Mouse (Mus musculus) heart, embryonic 11.5 days (tissue): ENCODE measurements around the gene Cd4. TPM values are rescaled to one million over a fixed set of nuclear protein-coding genes. Genes with fewer than 3 reads are reported as not detected.

Experiments
- ATAC-seq: fragments of 200-750 bp; cut with Nextera tagmentation; replicated peaks from 2 replicates; pipeline ENCODE4 v1.8.0; 2017; ENCODE audit warnings: moderate library complexity; ENCODE audit not compliant: insufficient number of reproducible peaks, low FRiP score, low TSS enrichment
- H3K27ac ChIP-seq: fragments of 300-500 bp; sonication (generic); 2 replicates; pipeline ENCODE4 v1.5.1; 2014; ENCODE audit warnings: mild to moderate bottlenecking, low read depth, low read length
- H3K27me3 ChIP-seq: fragments of 300-500 bp; sonication (generic); 2 replicates; pipeline ENCODE4 v1.6.1; 2014; ENCODE audit warnings: mild to moderate bottlenecking, low read length, mixed read lengths; ENCODE audit not compliant: control insufficient read depth, insufficient read depth
- H3K36me3 ChIP-seq: fragments of 300-500 bp; sonication (generic); 2 replicates; pipeline ENCODE4 v1.6.1; 2014; ENCODE audit warnings: mild to moderate bottlenecking, low read length, moderate library complexity, mixed read lengths; ENCODE audit not compliant: control insufficient read depth, insufficient read depth
- H3K4me1 ChIP-seq: fragments of 300-500 bp; sonication (generic); 2 replicates; pipeline ENCODE4 v1.6.1; 2014; ENCODE audit warnings: low read length; ENCODE audit not compliant: control insufficient read depth, insufficient read depth
- H3K4me2 ChIP-seq: fragments of 300-500 bp; sonication (generic); 2 replicates; pipeline ENCODE4 v1.6.1; 2014; ENCODE audit warnings: mild to moderate bottlenecking, moderate library complexity
- H3K4me3 ChIP-seq: fragments of 300-500 bp; sonication (generic); 2 replicates; pipeline ENCODE4 v1.5.1; 2014; ENCODE audit warnings: low read depth, low read length
- H3K9ac ChIP-seq: fragments of 300-500 bp; sonication (generic); 2 replicates; pipeline ENCODE4 v1.6.1; 2014; ENCODE audit warnings: mild to moderate bottlenecking, low read depth, low read length, moderate library complexity
- H3K9me3 ChIP-seq: fragments of 300-500 bp; sonication (generic); replicated peaks from 2 replicates; pipeline ENCODE4 v1.6.1; 2016; ENCODE audit warnings: low read length; ENCODE audit not compliant: control insufficient read depth
- WGBS: fragments of 180-500 bp; shearing (Covaris S2); extraction: QIAGEN DNeasy Blood & Tissue Kit; methylation state at CpG from one replicate; pipeline ENCODE4 v1.1.7; 2014; ENCODE audit not compliant: insufficient replicate concordance; 5-methylcytosine and 5-hydroxymethylcytosine counted together
- polyA plus RNA-seq: library from polyadenylated mRNA; unstranded; fragments of >200 nt; fragmentation: Nextera tagmentation; extraction: Ambion mirVana; gene quantifications from 2 replicates; pipeline ENCODE4 v1.2.1, GENCODE M21; 2014

Gene Cd4
- polyA plus RNA-seq, 1 experiment from 2014 or later = not detected

GRCm38 (mm10) chr6:124917518-124918330 is 29.7 kb upstream of the Cd4 start:
- peak overlapping the region; percentile 98 for H3K9ac ChIP-seq
- H3K4me3 ChIP-seq = peak overlapping the region; percentile 80
- H3K4me1 ChIP-seq = peaks cover 42% of the 10 kb centered on the region
- peak; percentile 66 for ATAC-seq
- H3K4me2 ChIP-seq = peak overlapping the region; percentile 90
- H3K9me3 ChIP-seq = no peaks in the 10 kb centered on the region
- peaks cover 14% of the 10 kb centered on the region for H3K36me3 ChIP-seq
- WGBS = under 1% methylated on average over 71 of the region's 89 CpGs
- H3K27ac ChIP-seq = peak overlapping the region; percentile 99
- H3K27me3 ChIP-seq = no peaks in the 10 kb centered on the region

GRCm38 (mm10) chr6:124916695-124917517 is 28.9 kb upstream of the Cd4 start:
- H3K36me3 ChIP-seq = peaks cover 14% of the 10 kb centered on the region
- no peaks in the 10 kb centered on the region for H3K9me3 ChIP-seq
- H3K9ac ChIP-seq = peak overlapping the region; percentile 98
- H3K27ac ChIP-seq = peak overlapping the region; percentile 99
- H3K4me1 ChIP-seq = peaks cover 42% of the 10 kb centered on the region
- no peaks in the 10 kb centered on the region for H3K27me3 ChIP-seq
- H3K4me3 ChIP-seq = peak overlapping the region; percentile 80
- peak overlapping the region; percentile 90 for H3K4me2 ChIP-seq
- WGBS = under 1% methylated on average over 48 of the region's 67 CpGs
- peak; percentile 63 for ATAC-seq

GRCm38 (mm10) chr6:124915942-124916694 is 28.1 kb upstream of the Cd4 start:
- Histone ChIP-seq H3K27ac (peak overlapping the region; percentile 43), H3K9ac (peak overlapping the region; percentile 98), H3K4me2 (peak overlapping the region; percentile 90), H3K36me3 (peaks cover 14% of the 10 kb centered on the region), H3K4me3 (peak overlapping the region; percentile 80), H3K9me3 (no peaks in the 10 kb centered on the region), H3K4me1 (peaks cover 44% of the 10 kb centered on the region), H3K27me3 (no peaks in the 10 kb centered on the region)
- 4% methylated on average over 12 of the region's 12 CpGs for WGBS
- ATAC-seq = no peak

GRCm38 (mm10) chr6:124915160-124915941 is 27.3 kb upstream of the Cd4 start:
- Histone ChIP-seq H3K27ac (no peak overlapping the region), H3K9ac (peak overlapping the region; percentile 59), H3K4me3 (peak overlapping the region; percentile 80), H3K27me3 (peaks cover 4% of the 10 kb centered on the region), H3K9me3 (no peaks in the 10 kb centered on the region), H3K4me2 (peak overlapping the region; percentile 90), H3K4me1 (peaks cover 41% of the 10 kb centered on the region), H3K36me3 (peaks cover 14% of the 10 kb centered on the region)
- 14% methylated on average over 22 of the region's 22 CpGs for WGBS
- no peak for ATAC-seq

- 0 out of 2 replicates have a peak overlapping the region, but pooled peaks have one; percentile 16 for H3K9ac ChIP-seq
- no peak overlapping the region for H3K27ac ChIP-seq
- H3K4me3 ChIP-seq = no peak overlapping the region
- no peak for ATAC-seq
- peaks cover 14% of the 10 kb centered on the region for H3K36me3 ChIP-seq
- peaks cover 47% of the 10 kb centered on the region for H3K4me1 ChIP-seq
- 83% methylated on average over 7 of the region's 7 CpGs for WGBS
- peak overlapping the region; percentile 90; the same call in 1 of the 2 replicates for H3K4me2 ChIP-seq
- H3K9me3 ChIP-seq = no peaks in the 10 kb centered on the region
- H3K27me3 ChIP-seq = peaks cover 13% of the 10 kb centered on the region
Measured at GRCm38 (mm10) chr6:124914511-124914910, 26.5 kb upstream of the Cd4 start.

GRCm38 (mm10) chr6:124913721-124914285 is 25.8 kb upstream of the Cd4 start:
- 76% methylated on average over 14 of the region's 14 CpGs for WGBS
- no peaks in the 10 kb centered on the region for H3K9me3 ChIP-seq
- no peak overlapping the region for H3K9ac ChIP-seq
- H3K36me3 ChIP-seq = peaks cover 14% of the 10 kb centered on the region
- no peak for ATAC-seq
- H3K4me1 ChIP-seq = peaks cover 41% of the 10 kb centered on the region
- no peak overlapping the region for H3K4me3 ChIP-seq
- H3K27me3 ChIP-seq = peaks cover 20% of the 10 kb centered on the region
- H3K4me2 ChIP-seq = no peak overlapping the region
- H3K27ac ChIP-seq = no peak overlapping the region

- no peak overlapping the region for H3K27ac ChIP-seq
Measured at GRCm38 (mm10) chr6:124913214-124913613, 25.2 kb upstream of the Cd4 start.

More at GRCm38 (mm10) chr6:124913214-124913613, 25.2 kb upstream of the Cd4 start:
- no peak for ATAC-seq
- Histone ChIP-seq H3K36me3 (peaks cover 14% of the 10 kb centered on the region), H3K27me3 (peaks cover 24% of the 10 kb centered on the region), H3K9ac (no peak overlapping the region; the same call in 1 of the 2 replicates), H3K4me2 (no peak overlapping the region), H3K9me3 (no peaks in the 10 kb centered on the region), H3K4me3 (no peak overlapping the region), H3K4me1 (peaks cover 35% of the 10 kb centered on the region)
- 64% methylated on average over 6 of the region's 6 CpGs for WGBS
